Mouse (Mus musculus): ENCODE results near the gene Gm6020. TPM values are rescaled to one million over a fixed set of nuclear protein-coding genes. Genes with fewer than 3 reads are reported as not detected.

The Gm6020 gene
- total RNA-seq, 2 experiments from 2014 or later: not detected

- intact Hi-C loops (cut with DNase I): loop anchor here (10.0 kb wide), 1 partner anchor 343 kb away; the partner anchor contains the start of gene Grk5
- DNase-seq (ENCODE audit: low spot score in 2 of 2): peak; percentile 8 to 10
Observed at GRCm38 (mm10) chr19:61227941-61228701, 44.4 kb downstream of the Gm6020 start, which contains the start of gene Csf2ra. Gene Csf2ra, minus strand, starts transcription at chr19:61228429.

Other genes starting within 250 kb of the Gm6020 start
- gene Zfp950, start 43.0 kb upstream of the Gm6020 start, total RNA-seq (2021): 10 to 100 TPM; 48.7 to 49.1 TPM
- gene Gm7102, start 7.6 kb upstream of the Gm6020 start, total RNA-seq (2021): not detected
- 10 to 100 TPM; 31.7 to 33.9 TPM for gene Csf2ra, start 44.5 kb downstream of the Gm6020 start, total RNA-seq (2021)
- not detected for gene Gm21060, start 113.2 kb downstream of the Gm6020 start, total RNA-seq (2021)